Mouse (Mus musculus) kidney, postnatal 36 days (tissue): ENCODE measurements around the gene Numbl.

Experiments used
- DNase-seq, 2 experiments: peaks; one replicate each; pipeline ENCODE4 v3.0.0; 2021 to 2022; ENCODE audit warnings: mixed read lengths in 2 of 2

Gene Numbl

DNA sequence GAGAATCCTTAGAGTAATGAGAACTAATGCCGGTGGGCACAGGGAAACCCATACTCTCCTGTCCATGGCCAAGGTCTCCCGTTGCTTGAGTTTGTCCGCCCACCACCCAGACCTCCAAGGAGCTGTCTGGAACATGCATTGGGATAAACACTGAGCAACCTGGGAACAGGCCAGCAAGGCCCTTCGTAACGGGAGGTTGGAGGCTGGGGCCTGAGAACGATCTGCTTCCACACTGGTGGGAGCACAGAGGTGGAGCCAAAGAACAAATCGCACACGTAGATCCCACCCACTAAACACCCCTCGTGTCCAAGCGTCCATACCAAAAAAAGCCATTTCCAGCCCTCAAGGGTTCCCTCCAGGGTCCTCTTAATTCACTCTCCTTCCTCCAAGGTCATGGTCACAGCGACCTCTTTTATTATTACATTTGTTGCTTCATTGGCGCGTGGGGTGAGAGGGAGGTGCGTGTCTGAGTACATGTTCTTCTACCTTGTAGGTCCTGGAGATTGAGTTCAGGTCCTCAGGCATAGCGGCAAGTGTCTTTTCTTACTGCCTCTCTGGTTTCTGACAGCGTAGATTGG, 39.9 kb downstream of the Numbl start:
- DNase-seq, result no peak

DNA sequence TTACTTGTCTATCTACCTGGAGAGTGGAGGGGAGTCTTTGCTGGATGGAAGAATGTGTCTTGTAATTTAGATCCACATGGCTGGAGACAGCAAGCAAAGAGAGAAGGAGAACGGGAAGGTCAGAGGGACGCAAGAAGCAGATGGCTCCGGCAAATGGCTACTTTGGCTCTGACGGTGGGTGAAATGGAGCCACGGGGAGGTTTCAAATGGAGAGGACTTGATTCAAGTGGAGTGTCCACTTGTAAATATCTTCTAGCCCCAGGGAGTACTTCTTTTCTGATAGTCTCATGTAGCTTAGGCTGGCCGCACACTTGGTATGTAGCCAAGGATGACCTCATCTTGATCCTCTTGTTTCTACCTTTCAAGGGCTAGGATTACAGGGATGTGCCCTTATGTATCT, 40.6 kb downstream of the Numbl start:
- no peak for DNase-seq

DNA sequence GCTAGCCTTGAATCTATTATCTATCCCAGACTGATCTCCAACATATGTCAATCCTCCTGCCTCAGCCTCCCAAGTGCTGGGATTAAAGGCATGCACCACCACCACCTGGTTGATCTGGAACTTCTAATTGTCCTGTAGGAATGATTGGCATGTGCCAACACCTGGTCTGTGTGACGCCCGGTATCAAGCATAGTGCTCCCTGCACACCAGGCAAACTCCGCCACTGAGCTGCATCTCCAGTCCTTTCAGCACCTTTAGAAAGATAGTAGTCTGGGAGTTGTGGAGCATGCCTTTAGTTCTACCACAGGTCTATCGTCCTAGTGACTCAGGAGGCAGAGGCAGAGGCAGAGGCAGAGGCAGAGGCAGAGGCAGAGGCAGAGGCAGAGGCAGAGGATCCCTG, 42.1 kb downstream of the Numbl start:
- DNase-seq, result no peak

DNA sequence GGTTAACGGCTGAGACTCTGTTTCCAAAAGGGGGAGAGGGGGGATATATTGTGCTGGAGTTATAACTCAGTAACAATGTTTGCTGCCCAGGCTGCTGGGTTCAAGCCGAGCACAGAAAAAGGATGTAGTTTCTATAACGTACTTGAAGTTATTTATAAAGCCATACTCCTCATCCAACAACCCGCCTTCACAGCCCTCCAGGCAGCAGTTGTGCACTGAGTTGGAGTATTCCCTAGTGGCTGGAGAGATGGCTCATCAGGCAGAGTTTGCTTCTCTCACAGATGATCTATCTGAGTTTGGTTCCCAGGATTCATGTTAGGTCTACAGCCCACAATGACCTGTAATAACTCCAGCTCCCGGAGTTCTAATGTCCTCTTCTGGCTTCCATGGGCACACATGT, 42.6 kb downstream of the Numbl start:
- DNase-seq, result no peak

DNA sequence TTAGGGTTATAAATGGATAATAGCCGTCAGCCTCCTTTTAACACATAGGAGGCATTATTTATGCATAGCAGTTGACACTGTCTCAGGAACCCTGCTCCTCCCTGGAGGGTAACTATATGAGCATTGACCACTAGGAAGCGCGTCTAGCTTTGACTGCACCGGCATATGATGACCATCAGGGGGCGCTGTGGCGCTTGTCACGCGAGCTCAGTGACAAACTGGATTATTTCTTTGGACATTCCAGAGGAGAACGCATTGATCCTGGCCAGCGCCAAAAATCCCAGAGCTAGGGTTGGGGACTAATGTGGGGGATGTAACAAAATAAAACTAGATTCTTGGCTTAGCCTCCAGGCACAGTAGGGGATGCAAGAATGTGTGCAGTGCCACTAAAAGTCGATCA, 43.9 kb downstream of the Numbl start:
- peak; percentile 67 to 90 for DNase-seq

DNA sequence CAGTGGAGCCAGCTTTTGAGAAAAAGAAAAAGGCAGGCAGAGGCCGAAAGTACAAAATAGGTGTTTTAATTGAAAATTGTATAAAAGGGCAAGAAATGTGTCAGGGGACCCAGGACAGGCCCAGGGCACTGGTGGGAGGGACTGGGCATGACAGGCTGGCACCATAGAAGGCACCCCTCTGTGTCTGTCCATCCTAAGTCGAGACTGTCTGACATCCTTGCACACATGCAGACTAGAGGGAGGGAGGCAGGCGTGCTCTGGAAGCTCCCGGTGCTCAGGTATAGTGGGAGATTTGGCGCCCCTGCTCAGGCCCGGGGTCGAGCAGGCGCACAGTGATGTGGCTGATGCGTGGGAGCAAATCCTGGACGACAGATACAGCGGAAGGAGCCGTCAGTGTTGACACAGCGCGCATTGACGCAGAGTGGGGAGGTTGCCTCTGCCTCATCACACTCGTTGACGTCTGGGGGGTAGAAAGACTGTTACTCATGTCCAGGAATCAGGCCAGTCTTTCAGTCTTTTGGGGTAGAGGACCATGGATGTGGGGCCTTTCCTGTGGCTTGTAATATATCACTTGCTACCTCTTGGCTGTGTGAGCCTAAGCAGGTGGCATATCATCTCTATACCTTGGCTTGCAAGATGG, 47.0 kb downstream of the Numbl start:
- DNase-seq, result no peak

DNA sequence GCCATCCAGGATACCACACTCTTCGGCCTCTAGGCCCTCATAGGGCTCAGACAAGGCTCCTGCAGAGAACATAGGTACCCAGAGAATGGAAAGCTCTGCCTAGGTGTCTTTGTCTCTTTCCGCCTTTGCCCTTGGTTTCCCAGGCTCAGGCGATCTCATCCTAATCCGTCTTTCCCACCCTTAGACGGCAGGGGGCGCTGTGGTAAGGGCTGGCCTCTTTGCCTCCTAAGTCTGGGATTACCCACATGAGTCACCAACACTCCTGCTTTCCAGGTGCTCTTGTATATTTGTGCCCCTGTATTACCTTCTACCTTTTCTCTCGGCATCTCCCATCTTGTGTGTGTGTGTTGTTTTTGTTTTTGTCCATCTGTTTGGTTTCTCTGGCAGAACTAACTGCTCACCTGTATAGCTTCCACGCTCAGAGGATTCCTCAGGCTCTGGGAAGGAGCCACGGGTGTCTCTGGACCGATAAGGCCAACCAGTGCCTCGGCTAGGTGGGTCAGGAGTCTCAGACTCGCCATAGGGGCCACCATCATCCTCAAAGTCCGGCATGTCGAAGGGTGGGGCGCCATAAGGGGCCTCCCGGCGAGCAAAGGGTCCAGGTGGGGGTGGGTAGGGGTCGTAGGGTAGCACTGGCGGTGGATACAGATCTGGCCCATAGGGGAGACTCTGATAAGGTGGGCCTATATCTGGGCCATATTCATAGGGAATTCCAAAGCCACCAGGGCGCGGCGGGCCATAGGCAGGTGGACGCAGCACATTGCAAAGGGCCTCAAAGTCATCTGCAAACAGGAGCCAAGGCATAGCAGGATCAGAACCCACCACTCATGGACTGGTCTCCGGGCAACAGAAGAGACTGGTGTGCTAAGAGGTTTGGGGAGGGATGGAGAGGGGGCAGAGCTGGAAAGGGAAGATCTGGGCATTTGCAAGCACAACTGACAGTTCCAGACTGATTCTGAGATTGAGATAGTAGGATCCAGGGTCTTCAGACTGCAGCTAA, 48.2 kb downstream of the Numbl start:
- peak; percentile 18 to 71 for DNase-seq

DNA sequence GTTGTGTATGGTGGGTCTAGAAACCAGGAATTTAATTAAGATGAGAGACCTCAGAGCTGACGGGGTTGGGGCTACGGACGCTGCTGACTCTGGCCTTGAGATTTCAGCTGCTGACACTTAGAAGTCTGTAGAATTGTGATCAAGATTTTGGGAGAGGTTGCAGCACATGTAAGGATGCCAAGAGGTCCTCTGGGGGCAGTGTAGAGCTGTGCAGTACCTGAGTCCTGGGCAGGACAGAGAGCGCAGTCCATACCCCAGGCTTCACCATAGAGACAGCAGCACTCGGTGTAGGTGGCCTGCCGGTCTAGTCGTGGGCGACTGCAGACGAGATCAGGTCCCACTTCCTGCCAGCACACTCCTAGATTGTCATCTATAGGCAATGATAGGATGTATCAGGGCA, 49.3 kb downstream of the Numbl start:
- peak in 1 of 2 experiments; percentile 45 for DNase-seq

DNA sequence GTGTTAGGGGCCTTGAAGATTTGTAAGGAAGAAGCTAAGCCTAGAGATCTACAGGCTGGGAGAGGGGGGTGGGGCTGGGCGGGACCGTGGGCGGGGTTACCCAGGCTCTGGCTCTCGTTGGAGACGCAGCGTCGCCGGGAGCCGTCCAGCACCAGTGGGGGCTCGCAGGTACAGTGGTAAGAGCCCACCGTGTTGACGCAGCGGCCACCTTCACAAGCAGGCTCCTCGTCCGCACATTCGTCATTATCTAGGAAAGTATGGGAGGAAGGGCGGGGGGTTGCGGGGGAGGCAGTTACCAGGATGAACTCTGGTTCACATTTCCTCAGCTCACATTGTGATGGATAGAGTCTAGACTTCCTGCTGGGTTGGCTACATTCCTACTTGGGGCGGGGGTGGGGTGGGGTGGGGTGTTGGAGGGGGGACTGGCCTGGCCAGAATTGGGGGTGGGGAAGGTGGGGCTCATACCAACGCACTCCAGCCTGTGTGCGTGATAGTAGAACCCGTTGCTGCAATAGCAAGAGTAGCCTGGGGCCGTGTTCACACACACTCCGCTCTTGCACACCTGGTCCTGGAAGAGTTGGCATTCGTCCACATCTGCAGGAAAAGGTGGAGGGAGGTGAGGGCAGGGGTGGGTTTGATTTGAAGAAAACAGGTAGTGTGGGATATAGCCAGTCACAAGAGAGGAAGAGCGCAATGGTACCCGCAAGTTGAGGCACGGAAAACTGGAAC, 50.8 kb downstream of the Numbl start:
- peak; percentile 55 to 63 for DNase-seq

DNA sequence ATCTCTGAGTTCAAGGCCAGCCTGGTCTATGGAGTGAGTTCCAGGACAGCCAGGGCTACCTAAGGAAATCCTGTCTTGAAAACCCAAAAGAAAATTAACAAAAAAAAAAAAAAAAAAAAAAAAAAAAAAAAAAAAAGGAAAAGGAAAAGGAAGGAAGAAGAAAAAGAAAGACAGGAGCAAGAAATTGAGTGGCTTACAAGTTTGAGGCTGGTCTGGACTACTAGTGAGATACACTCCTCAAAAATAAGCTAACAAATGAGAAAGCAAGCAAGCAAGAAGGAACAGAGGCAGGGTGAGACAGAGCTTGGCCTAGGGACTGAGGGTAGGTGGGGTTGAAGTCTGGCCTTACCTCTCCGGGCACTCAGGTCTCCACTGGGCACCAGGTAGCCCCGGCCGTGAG, 51.6 kb downstream of the Numbl start:
- DNase-seq, result no peak

DNA sequence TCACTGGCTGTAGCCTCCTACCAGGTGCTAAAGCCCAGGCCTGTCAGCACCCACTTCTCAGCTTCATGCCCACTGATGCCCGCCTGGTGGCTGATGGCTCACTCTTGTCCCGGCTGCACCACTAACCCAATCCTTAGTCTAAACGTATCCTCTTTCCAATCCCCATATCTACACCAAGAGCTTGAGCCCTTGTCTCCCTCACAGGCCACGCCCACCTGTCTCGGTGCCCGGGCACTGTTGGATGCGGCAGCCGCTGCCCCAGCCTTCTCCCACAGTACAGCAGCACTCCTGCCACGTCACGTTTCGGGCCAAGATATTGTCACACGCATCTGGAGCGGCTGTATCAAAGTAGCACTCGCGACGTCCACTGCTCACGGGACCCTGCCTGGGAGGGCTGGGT, 52.1 kb downstream of the Numbl start:
- peak in 1 of 2 experiments; percentile 71 for DNase-seq

DNA sequence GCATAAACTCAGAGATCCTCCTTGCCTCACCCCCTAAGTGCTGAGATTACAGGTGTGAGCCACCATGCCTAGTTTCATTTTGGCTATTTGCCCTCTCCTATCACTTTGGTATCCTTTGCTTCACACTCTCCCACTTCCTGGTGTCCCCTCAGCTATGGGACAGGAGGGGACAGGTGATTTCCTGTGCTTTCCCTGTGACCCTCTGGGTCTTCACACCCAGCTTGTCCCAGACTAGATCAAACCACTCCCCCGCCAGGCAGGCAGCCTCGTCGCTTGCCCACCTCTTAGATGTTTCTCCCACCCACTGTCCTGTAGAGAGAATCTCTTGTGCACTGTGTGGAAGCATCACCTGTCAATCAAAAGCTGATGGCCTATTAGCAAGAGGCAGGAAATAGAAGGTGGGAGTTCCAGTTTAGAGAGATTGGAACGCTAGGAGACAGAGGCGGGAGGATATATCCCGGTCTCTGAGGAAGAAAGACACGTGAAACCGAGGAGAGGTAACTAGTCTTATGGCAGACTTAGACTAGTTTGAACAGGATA, 52.8 kb downstream of the Numbl start:
- no peak for DNase-seq

DNA sequence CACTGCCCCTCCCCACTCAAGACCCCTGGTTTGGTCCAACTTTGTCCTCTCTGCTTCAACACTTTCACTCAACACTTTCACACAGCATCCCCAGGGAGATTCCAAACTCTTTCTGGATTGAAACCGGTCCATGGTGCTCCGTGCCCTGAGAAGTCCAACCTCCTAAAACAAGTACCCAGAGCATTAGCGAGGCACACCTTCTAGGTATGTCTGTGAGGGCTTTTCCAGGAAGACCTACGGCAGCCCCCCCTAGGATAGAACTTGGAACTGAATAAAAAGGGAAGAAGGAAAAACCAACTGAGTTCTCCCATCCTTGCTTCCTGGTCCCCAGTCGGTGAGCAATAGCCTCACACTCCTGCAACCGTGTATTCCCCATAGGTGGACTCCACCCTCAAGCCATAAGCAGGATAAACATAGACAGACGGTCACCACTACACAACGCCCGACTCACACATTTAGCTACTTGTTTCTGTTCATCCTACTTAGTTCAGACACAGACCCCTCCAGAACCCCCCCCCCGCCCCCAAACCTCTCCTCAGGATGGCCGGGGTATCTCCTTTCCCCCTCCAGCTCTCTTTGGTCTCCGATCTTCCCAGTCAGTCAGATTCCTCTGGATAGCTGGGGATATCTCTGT, 53.5 kb downstream of the Numbl start:
- no peak for DNase-seq

DNA sequence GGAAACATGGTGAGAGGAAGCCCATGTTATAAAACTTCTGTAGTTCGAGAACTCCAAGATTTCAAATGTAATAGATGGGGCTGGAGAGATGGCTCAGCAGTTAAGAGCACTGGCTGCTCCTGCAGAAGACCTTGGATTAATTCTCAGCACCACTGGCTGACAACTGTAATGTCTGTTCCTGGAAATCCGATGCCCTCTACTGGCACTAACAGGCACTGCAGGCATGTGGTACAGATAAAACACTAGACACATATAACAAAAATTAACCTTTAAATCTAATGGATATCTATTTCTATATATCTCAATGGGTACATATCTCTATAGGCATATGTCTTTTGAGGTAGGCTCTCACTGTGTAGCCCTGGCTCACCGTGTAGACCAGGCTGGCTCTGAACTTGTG, 56.2 kb downstream of the Numbl start:
- DNase-seq, result no peak

DNA sequence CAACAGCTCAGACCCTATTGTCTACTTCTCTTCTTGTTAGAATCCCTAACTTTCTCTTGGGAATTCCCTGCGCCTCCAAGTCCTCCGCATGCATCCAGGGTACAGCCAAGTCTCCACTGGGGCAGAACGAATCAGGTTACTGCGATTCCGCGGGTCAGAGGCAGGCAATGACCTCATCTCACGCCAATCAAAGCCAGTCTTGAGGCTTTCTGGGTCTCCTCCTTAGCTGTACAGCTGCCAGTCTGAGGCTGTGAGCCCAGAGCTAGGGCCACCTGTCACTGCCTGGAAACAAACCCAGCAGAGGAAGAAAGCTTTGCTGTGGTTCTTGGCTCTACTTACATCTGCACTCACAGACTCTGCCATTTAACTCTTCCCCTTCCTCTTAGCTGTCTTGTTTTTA, 57.7 kb downstream of the Numbl start:
- DNase-seq, result peak; percentile 41 to 61

DNA sequence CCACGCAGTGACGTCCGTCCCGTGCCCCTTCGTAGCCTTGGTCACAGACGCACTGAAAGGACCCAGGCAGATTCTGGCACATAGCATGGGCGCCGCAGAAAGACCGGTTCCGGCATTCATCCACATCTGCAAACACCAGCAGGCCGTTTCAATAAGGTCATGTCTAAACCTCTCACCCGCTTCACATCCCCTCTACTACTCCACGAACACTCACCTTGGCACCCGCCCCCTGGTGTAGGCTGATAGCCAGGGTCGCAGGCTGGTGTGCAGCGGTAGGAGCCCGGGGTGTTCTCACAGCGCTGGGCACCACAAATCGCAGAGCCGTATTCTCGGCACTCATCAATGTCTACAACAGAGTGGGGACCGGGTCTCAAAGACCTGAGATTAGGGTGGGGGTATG, 61.2 kb downstream of the Numbl start:
- DNase-seq, result no peak

DNA sequence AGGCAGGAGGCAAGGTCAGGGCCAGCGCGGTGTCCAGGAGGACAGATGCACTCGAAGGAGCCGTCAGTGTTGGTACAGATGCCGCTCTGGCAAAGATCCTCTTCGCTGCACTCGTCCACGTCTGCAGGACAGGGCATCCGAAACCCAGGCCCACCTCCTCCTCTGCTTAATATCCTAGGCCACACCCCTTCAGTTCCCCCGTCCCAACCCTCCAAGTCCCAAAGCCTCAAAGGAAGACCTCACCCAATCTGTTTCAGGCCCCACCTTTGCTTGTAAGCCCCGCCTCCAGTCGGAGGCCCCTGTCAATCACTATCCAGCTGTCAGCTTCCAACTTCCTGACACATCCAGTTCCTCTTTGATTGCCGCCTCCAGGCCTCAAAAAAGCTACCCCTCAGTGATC, 64.1 kb downstream of the Numbl start:
- DNase-seq, result peak; percentile 39 to 44

DNA sequence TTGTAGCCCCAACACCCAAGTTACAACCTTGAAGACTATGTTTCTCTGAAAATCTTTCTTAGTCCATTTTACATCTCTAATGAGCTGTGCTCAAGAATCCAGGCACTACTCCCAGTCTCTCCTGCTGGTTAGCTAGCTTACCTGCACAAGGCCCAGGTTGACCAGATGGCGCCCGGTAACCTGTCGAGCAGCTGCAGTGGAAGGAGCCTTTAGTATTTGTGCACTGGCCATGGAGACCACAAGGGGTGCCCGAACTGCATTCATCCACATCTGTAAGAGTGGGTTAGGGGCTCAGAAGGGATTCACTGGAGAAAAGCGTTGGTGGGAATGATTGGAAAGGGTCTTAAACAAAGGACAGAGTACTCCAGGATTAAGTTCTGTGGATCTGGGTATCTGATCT, 64.8 kb downstream of the Numbl start:
- DNase-seq, result no peak

DNA sequence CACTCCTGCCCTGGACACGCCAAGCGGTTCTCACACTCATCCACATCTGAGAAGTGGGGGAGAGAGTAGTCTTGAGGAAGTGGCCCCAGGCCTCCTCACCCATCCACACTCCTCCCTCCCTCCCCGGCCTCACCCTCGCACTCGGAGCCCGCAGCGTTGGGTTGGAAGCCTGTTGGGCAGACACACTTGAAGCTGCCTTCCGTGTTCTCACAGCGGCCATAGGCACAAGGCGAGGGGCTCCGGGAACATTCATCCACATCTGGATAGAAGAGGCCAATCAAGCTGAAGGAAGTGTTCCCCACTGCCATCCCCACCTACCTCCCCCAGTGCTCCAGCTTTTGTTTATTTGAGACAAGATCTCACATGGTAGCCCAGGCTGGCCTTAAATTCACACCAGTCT, 65.9 kb downstream of the Numbl start:
- DNase-seq, result no peak

DNA sequence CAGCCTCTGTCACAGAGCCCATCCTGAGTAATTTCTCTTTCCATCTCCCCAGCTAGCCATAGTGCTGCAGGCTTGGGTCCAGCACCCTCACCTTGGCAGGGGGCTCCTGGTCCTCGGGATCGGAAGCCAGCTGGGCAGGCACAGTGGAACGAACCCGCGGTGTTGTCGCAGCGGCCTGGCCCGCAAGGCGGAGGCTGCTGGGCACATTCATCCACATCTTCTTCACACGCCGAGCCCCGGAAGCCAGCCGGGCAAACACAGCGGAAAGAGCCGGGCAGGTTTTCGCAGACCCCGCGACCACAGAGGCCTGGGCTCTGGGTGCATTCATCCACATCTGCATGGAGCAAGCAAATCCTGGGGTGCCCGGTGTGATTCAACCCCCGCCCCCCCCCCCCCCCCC, 66.7 kb downstream of the Numbl start:
- no peak for DNase-seq

DNA sequence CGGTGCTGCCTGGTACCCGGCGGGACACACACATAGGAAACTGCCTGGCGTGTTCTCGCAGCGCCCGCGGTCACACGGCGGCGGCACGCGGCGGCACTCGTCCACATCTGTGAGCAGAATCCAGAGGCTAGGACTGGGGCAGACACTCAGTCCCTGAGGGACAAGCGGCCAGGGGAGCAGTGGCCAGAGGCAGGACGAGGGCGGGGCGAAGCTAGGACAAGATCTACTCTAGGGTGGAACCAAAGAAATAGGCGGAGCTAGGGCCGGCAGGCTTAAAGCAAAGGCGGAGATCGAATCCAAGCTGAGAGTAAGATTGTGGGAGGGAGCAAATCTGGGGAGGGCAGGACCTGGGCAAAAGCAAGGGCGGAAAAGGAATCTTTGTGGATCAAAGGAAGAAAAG, 67.5 kb downstream of the Numbl start:
- DNase-seq, result peak; percentile 91 to 93
